11 mouse cellular contexts compared by ENCODE assay signal in genomic region chr2:35816056-35816661, GRCm38 (mm10).
DNase-seq lines count a peak whose midpoint lies in the region; ATAC-seq and TF ChIP-seq lines count a peak whose summit lies in the region.
"Had no signal": no experiment of that assay in that cellular context is flagged by ENCODE, and none has a peak within 500 bp of the region (broad histone marks: within the 10 kb centered on the region; RNA-seq: fewer than 3 reads in every experiment).

No protein-coding gene starts in this region.

- peaks cover 15% of the 10 kb centered on the region for H3K4me1 ChIP-seq in heart, embryonic 11.5 days (ENCODE audit: control insufficient read depth, insufficient read depth, low read length)
- no peaks in the 10 kb centered on the region for H3K4me1 ChIP-seq in lung, postnatal 0 days (ENCODE audit: insufficient read depth, low read depth, low read length)
- H3K4me1 ChIP-seq in heart, embryonic 15.5 days (replicated peaks) = peaks cover 30% of the 10 kb centered on the region
- H3K4me1 ChIP-seq in midbrain, embryonic 13.5 days (replicated peaks) = peaks cover 17% of the 10 kb centered on the region
- H3K4me1 ChIP-seq: limb, embryonic 13.5 days had no signal

- no peak overlapping the region for H3K9ac ChIP-seq in heart, embryonic 11.5 days (ENCODE audit: low read depth, low read length)
- no peak overlapping the region for H3K9ac ChIP-seq in lung, postnatal 0 days (replicated peaks; ENCODE audit: low read depth)
- no peak overlapping the region; the same call in 1 of the 2 replicates for H3K9ac ChIP-seq in heart, embryonic 15.5 days
- no peak overlapping the region for H3K9ac ChIP-seq in midbrain, embryonic 13.5 days (replicated peaks)
- H3K9ac ChIP-seq: limb, embryonic 13.5 days; midbrain, embryonic 15.5 days; neural tube, embryonic 13.5 days had no signal

- no peak for TF ChIP-seq CTCF in lung, postnatal 0 days (IDR thresholded peaks at IDR 0.05)

- ATAC-seq in heart, embryonic 11.5 days (replicated peaks; ENCODE audit: insufficient number of reproducible peaks, low FRiP score, low TSS enrichment) = no peak
- no peak; the same call in 1 of the 2 replicates for ATAC-seq in lung, postnatal 0 days
- ATAC-seq in heart, embryonic 15.5 days (replicated peaks; ENCODE audit: insufficient number of reproducible peaks, insufficient read depth, low FRiP score, low read depth) = no peak
- no peak for ATAC-seq in midbrain, embryonic 13.5 days
- ATAC-seq: intestine, postnatal 0 days; midbrain, embryonic 15.5 days had no signal

- no peaks in the 10 kb centered on the region for H3K9me3 ChIP-seq in heart, embryonic 11.5 days (replicated peaks; ENCODE audit: control insufficient read depth, low read length)
- H3K9me3 ChIP-seq in lung, postnatal 0 days (ENCODE audit: low read length) = no peaks in the 10 kb centered on the region
- H3K9me3 ChIP-seq in heart, embryonic 15.5 days (replicated peaks) = no peaks in the 10 kb centered on the region
- no peaks in the 10 kb centered on the region for H3K9me3 ChIP-seq in midbrain, embryonic 13.5 days
- H3K9me3 ChIP-seq: limb, embryonic 13.5 days; midbrain, embryonic 15.5 days; neural tube, embryonic 13.5 days had no signal

- no peaks in the 10 kb centered on the region for H3K27me3 ChIP-seq in heart, embryonic 11.5 days (ENCODE audit: control insufficient read depth, insufficient read depth, low read length)
- no peaks in the 10 kb centered on the region for H3K27me3 ChIP-seq in lung, postnatal 0 days (replicated peaks; ENCODE audit: insufficient read depth, low read length)
- H3K27me3 ChIP-seq in heart, embryonic 15.5 days = no peaks in the 10 kb centered on the region
- no peaks in the 10 kb centered on the region for H3K27me3 ChIP-seq in midbrain, embryonic 13.5 days
- H3K27me3 ChIP-seq: midbrain, embryonic 15.5 days; neural tube, embryonic 13.5 days had no signal

- TF ChIP-seq EP300 in lung, postnatal 0 days (IDR thresholded peaks at IDR 0.05) = no peak

- H3K36me3 ChIP-seq in heart, embryonic 11.5 days (ENCODE audit: control insufficient read depth, insufficient read depth, low read length) = no peaks in the 10 kb centered on the region
- H3K36me3 ChIP-seq in lung, postnatal 0 days (ENCODE audit: insufficient read depth, low read length) = no peaks in the 10 kb centered on the region
- H3K36me3 ChIP-seq in heart, embryonic 15.5 days = no peaks in the 10 kb centered on the region
- H3K36me3 ChIP-seq in midbrain, embryonic 13.5 days = no peaks in the 10 kb centered on the region
- H3K36me3 ChIP-seq: limb, embryonic 13.5 days; midbrain, embryonic 15.5 days; neural tube, embryonic 13.5 days had no signal

- no peak overlapping the region for H3K27ac ChIP-seq in heart, embryonic 11.5 days (ENCODE audit: low read depth, low read length)
- H3K27ac ChIP-seq in lung, postnatal 0 days (ENCODE audit: low read length) = no peak overlapping the region
- 0 out of 2 replicates have a peak overlapping the region, but pooled peaks have one; percentile 29 for H3K27ac ChIP-seq in heart, embryonic 15.5 days
- H3K27ac ChIP-seq in midbrain, embryonic 13.5 days = no peak overlapping the region
- H3K27ac ChIP-seq: limb, embryonic 13.5 days; midbrain, embryonic 15.5 days; neural tube, embryonic 13.5 days had no signal

- H3K4me3 ChIP-seq in heart, embryonic 11.5 days (ENCODE audit: low read depth, low read length) = no peak overlapping the region
- H3K4me3 ChIP-seq in lung, postnatal 0 days (ENCODE audit: low read depth, low read length) = no peak overlapping the region
- H3K4me3 ChIP-seq in heart, embryonic 15.5 days = no peak overlapping the region
- no peak overlapping the region for H3K4me3 ChIP-seq in midbrain, embryonic 13.5 days (replicated peaks)
- H3K4me3 ChIP-seq: limb, embryonic 13.5 days; midbrain, embryonic 15.5 days; neural tube, embryonic 13.5 days had no signal

- 51% methylated on average over 5 of the region's 5 CpGs for WGBS in heart, embryonic 11.5 days (ENCODE audit: insufficient replicate concordance)
- 59% methylated on average over 5 of the region's 5 CpGs for WGBS in lung, postnatal 0 days
- 37% methylated on average over 5 of the region's 5 CpGs for WGBS in heart, embryonic 15.5 days
- WGBS in midbrain, embryonic 13.5 days = 79% methylated on average over 5 of the region's 5 CpGs

- no peak overlapping the region for H3K4me2 ChIP-seq in heart, embryonic 11.5 days
- no peak overlapping the region for H3K4me2 ChIP-seq in lung, postnatal 0 days (replicated peaks; ENCODE audit: low read depth, low read length)
- H3K4me2 ChIP-seq in heart, embryonic 15.5 days = no peak overlapping the region
- no peak overlapping the region for H3K4me2 ChIP-seq in midbrain, embryonic 13.5 days (replicated peaks)
- H3K4me2 ChIP-seq: limb, embryonic 13.5 days; midbrain, embryonic 15.5 days; neural tube, embryonic 13.5 days had no signal

- peak; percentile 97 for DNase-seq in heart, adult 11 months
- DNase-seq in lung, postnatal 10 days = peak; percentile 56
- DNase-seq in lung, postnatal 0 days (ENCODE audit: low spot score) = no peak
- DNase-seq in testis, postnatal 14 days (ENCODE audit: low spot score) = peak; percentile 52
